Mouse (Mus musculus) forebrain, embryonic 16.5 days (tissue): Measurements from ENCODE around the gene Map7d1. TPM values are rescaled to one million over a fixed set of nuclear protein-coding genes. Genes with fewer than 3 reads are reported as not detected.

Source experiments
- ATAC-seq: fragments of 200-750 bp; cut with Nextera tagmentation; 2 replicates; pipeline ENCODE4 v1.8.0; 2017; ENCODE audit warnings: mild to moderate bottlenecking, moderate library complexity
- H3K27ac ChIP-seq: fragments of 300-500 bp; sonication (generic); 2 replicates; pipeline ENCODE4 v1.5.1; 2014; ENCODE audit warnings: low read length, control low read depth
- H3K27me3 ChIP-seq: fragments of 300-500 bp; sonication (generic); replicated peaks from 2 replicates; pipeline ENCODE4 v1.6.1; 2014; ENCODE audit warnings: low read length; ENCODE audit not compliant: control insufficient read depth, insufficient read depth
- H3K36me3 ChIP-seq: fragments of 300-500 bp; sonication (generic); 2 replicates; pipeline ENCODE4 v1.6.1; 2014; ENCODE audit not compliant: control insufficient read depth, insufficient read depth
- H3K4me1 ChIP-seq: fragments of 300-500 bp; sonication (generic); replicated peaks from 2 replicates; pipeline ENCODE4 v1.6.1; 2014; ENCODE audit warnings: low read length; ENCODE audit not compliant: control insufficient read depth, insufficient read depth
- H3K4me2 ChIP-seq: fragments of 300-500 bp; sonication (generic); 2 replicates; pipeline ENCODE4 v1.6.1; 2014; ENCODE audit warnings: mild to moderate bottlenecking, low read length, control low read depth
- H3K4me3 ChIP-seq: fragments of 300-500 bp; sonication (generic); replicated peaks from 2 replicates; pipeline ENCODE4 v1.5.1; 2014; ENCODE audit warnings: mild to moderate bottlenecking, low read length, control low read depth
- H3K9ac ChIP-seq: fragments of 300-500 bp; sonication (generic); replicated peaks from 2 replicates; pipeline ENCODE4 v1.6.1; 2014; ENCODE audit warnings: low read depth, low read length, control low read depth
- H3K9me3 ChIP-seq: fragments of 300-500 bp; sonication (generic); 2 replicates; pipeline ENCODE4 v1.6.1; 2016; ENCODE audit warnings: low read length; ENCODE audit not compliant: control insufficient read depth
- WGBS: fragments of 180-500 bp; shearing (Covaris S2); extraction: QIAGEN DNeasy Blood & Tissue Kit; methylation state at CpG from one replicate; pipeline ENCODE4 v1.1.7; 2014; 5-methylcytosine and 5-hydroxymethylcytosine counted together
- polyA plus RNA-seq: library from polyadenylated mRNA; unstranded; fragments of >200 nt; fragmentation: Nextera tagmentation; extraction: Ambion mirVana; gene quantifications from 2 replicates; pipeline ENCODE4 v1.2.1, GENCODE M21; 2015

Map7d1 gene
- polyA plus RNA-seq, 1 experiment from 2014 or later: 64.7 TPM

- Histone ChIP-seq H3K27ac (no peak overlapping the region), H3K4me1 (peaks cover 4% of the 10 kb centered on the region; the same call in 1 of the 2 replicates), H3K36me3 (no peaks in the 10 kb centered on the region), H3K4me2 (no peak overlapping the region), H3K4me3 (no peak overlapping the region), H3K27me3 (peaks cover 27% of the 10 kb centered on the region), H3K9me3 (peaks cover 6% of the 10 kb centered on the region; the same call in 1 of the 2 replicates), H3K9ac (no peak overlapping the region)
- 80% methylated on average over 8 of the region's 8 CpGs for WGBS
- no peak for ATAC-seq
These were observed 34.2 kb upstream of the Map7d1 start for GRCm38 (mm10) chr4:126290314-126290713.

- Histone ChIP-seq H3K9me3 (peaks cover 6% of the 10 kb centered on the region; the same call in 1 of the 2 replicates), H3K36me3 (no peaks in the 10 kb centered on the region), H3K9ac (no peak overlapping the region), H3K4me2 (no peak overlapping the region), H3K27ac (no peak overlapping the region), H3K4me3 (no peak overlapping the region), H3K27me3 (peaks cover 27% of the 10 kb centered on the region), H3K4me1 (peaks cover 4% of the 10 kb centered on the region; the same call in 1 of the 2 replicates)
- no peak for ATAC-seq
- 37% methylated on average over 17 of the region's 17 CpGs for WGBS
These were observed 32.0 kb upstream of the Map7d1 start for GRCm38 (mm10) chr4:126288085-126288666.

DNA sequence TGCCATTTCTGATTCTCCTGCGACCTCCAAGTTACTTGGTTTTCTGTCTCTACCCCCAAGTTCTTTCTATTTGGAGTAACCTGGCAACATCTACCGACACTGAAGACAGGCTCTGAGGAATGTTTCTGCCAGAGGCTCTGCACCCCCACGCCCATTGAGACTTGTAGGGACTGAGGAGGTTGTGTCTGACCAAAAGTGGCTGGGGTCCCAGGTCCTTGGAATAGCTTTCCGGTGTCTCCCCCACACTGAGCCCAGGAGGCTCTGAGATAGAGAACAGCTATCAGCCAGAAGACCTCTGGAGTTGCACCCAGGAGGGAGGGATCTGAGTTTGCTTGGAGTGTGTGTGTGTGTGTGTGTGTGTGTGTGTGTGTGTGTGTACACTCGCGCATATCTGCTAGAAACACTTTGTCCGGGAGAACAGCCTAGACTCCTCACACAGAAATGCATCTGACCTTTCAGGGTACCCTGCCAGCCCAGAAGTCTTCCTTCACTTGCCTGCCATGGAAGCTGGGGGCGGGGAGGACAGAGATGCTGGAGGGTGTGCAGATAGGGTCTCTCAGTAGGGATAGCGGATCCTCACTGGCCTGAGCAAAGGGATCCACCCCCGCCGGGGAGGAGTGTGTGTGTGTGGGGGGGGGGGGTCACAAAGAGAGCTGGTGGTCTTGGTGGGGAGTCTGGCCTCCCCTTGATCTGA is 31.3 kb upstream of the Map7d1 start:
- Histone ChIP-seq H3K9me3 (peaks cover 6% of the 10 kb centered on the region; the same call in 1 of the 2 replicates), H3K4me3 (no peak overlapping the region), H3K36me3 (no peaks in the 10 kb centered on the region), H3K4me1 (peaks cover 4% of the 10 kb centered on the region; the same call in 1 of the 2 replicates), H3K27ac (no peak overlapping the region), H3K27me3 (peaks cover 27% of the 10 kb centered on the region), H3K4me2 (no peak overlapping the region), H3K9ac (no peak overlapping the region)
- no peak for ATAC-seq
- WGBS: 37% methylated on average over 11 of the region's 11 CpGs

- no peak within 1 kb of the TSS for H3K27ac ChIP-seq
- peaks cover 27% of the 10 kb centered on the region for H3K27me3 ChIP-seq
- H3K9me3 ChIP-seq: peaks cover 6% of the 10 kb centered on the region; the same call in 1 of the 2 replicates
- H3K4me2 ChIP-seq: peak within 1 kb of the TSS; percentile 33
- H3K9ac ChIP-seq: no peak within 1 kb of the TSS
- peak within 1 kb of the TSS; percentile 27 for H3K4me3 ChIP-seq
- ATAC-seq: no peak
- peaks cover 4% of the 10 kb centered on the region; the same call in 1 of the 2 replicates for H3K4me1 ChIP-seq
- 3% methylated on average over 30 of the region's 42 CpGs for WGBS
- no peaks in the 10 kb centered on the region for H3K36me3 ChIP-seq
These were observed 30.3 kb upstream of the Map7d1 start, which contains the start of gene Col8a2 for GRCm38 (mm10) chr4:126286492-126286891. Gene Col8a2, plus strand, starts transcription at chr4:126286793.

GRCm38 (mm10) chr4:126283582-126283981 is 27.4 kb upstream of the Map7d1 start:
- H3K27me3 ChIP-seq: peaks cover 26% of the 10 kb centered on the region
- no peak overlapping the region for H3K9ac ChIP-seq
- no peaks in the 10 kb centered on the region for H3K36me3 ChIP-seq
- H3K4me3 ChIP-seq: no peak overlapping the region
- H3K4me1 ChIP-seq: peaks cover 4% of the 10 kb centered on the region; the same call in 1 of the 2 replicates
- no peak overlapping the region for H3K27ac ChIP-seq
- H3K4me2 ChIP-seq: no peak overlapping the region
- WGBS: 89% methylated on average over 8 of the region's 8 CpGs
- ATAC-seq: no peak
- peaks cover 6% of the 10 kb centered on the region; the same call in 1 of the 2 replicates for H3K9me3 ChIP-seq

DNA sequence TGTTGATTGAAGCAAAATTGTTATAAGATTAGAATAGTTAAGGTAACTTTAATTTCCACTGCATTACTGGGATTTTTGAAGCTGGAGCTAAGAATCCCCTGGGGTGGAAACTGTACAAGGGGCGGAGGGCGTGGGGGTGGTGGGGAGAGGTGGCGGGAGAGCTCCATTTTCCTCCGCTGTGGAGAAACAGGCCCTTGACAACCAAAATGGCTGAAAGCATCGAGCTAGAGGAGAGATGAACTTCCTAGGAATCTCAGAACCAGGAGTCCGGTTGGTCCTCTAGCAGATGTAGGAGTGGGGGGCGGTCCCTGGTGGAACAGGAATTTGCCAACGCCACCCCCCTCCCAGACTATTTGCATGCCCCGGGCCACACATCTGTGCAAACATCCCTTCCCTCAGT is 25.6 kb upstream of the Map7d1 start:
- Histone ChIP-seq H3K4me2 (no peak overlapping the region), H3K27me3 (peaks cover 10% of the 10 kb centered on the region), H3K36me3 (no peaks in the 10 kb centered on the region), H3K9ac (no peak overlapping the region), H3K9me3 (peaks cover 6% of the 10 kb centered on the region; the same call in 1 of the 2 replicates), H3K4me3 (no peak overlapping the region), H3K4me1 (peaks cover 6% of the 10 kb centered on the region; the same call in 1 of the 2 replicates), H3K27ac (no peak overlapping the region)
- ATAC-seq: no peak
- WGBS: 75% methylated on average over 9 of the region's 9 CpGs

DNA sequence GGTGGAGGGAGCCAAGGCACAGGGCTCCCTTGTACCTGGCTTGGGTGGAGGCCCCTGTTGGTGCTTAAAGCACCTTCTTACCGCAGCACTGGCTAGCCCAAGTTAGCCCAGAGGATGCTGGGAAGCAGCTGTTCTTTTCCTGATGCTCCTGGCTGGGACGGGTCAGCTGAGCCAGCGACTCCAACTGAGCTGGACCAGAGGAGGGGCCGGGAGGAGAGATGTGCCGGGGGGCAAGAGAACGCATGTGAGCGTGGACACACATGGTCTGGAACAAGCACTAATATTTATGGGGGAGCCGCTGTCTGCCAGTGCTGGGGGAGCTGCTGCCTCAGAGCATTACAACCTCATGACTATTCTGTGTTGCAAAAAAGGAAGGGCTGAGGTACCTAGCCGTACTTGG is 22.8 kb upstream of the Map7d1 start:
- ATAC-seq: no peak
- H3K4me2 ChIP-seq: no peak overlapping the region
- 0 out of 2 replicates have a peak, but pooled peaks cover 2% of the 10 kb centered on the region for H3K4me1 ChIP-seq
- no peaks in the 10 kb centered on the region for H3K27me3 ChIP-seq
- no peak overlapping the region for H3K4me3 ChIP-seq
- whole genome bisulfite sequencing: 61% methylated on average over 9 of the region's 9 CpGs
- no peak overlapping the region for H3K9ac ChIP-seq
- H3K36me3 ChIP-seq: peaks cover 3% of the 10 kb centered on the region; the same call in 1 of the 2 replicates
- no peak overlapping the region for H3K27ac ChIP-seq
- no peaks in the 10 kb centered on the region for H3K9me3 ChIP-seq

- no peaks in the 10 kb centered on the region for H3K9me3 ChIP-seq
- WGBS: 33% methylated on average over 9 of the region's 9 CpGs
- H3K9ac ChIP-seq: no peak overlapping the region
- H3K4me3 ChIP-seq: no peak overlapping the region
- H3K4me1 ChIP-seq: 0 out of 2 replicates have a peak, but pooled peaks cover 2% of the 10 kb centered on the region
- no peak overlapping the region for H3K27ac ChIP-seq
- no peaks in the 10 kb centered on the region for H3K27me3 ChIP-seq
- H3K4me2 ChIP-seq: no peak overlapping the region
- ATAC-seq: no peak
- H3K36me3 ChIP-seq: peaks cover 3% of the 10 kb centered on the region; the same call in 1 of the 2 replicates
These were observed 22.4 kb upstream of the Map7d1 start for GRCm38 (mm10) chr4:126278565-126278915.

- no peak for ATAC-seq
- Histone ChIP-seq H3K9ac (no peak overlapping the region), H3K27me3 (no peaks in the 10 kb centered on the region), H3K9me3 (no peaks in the 10 kb centered on the region), H3K4me1 (0 out of 2 replicates have a peak, but pooled peaks cover 2% of the 10 kb centered on the region), H3K27ac (no peak overlapping the region), H3K4me3 (no peak overlapping the region), H3K4me2 (no peak overlapping the region), H3K36me3 (peaks cover 3% of the 10 kb centered on the region; the same call in 1 of the 2 replicates)
- WGBS: 4% methylated on average over 13 of the region's 13 CpGs
These were observed 21.9 kb upstream of the Map7d1 start for GRCm38 (mm10) chr4:126277906-126278564.
